Mouse (Mus musculus): ENCODE measurements around the gene Tspan11. TPM values are rescaled to one million over a fixed set of nuclear protein-coding genes. Genes with fewer than 3 reads are reported as not detected.

Gene Tspan11
- total RNA-seq, 2 experiments from 2014 or later, result 6.6 to 11.6 TPM

DNA sequence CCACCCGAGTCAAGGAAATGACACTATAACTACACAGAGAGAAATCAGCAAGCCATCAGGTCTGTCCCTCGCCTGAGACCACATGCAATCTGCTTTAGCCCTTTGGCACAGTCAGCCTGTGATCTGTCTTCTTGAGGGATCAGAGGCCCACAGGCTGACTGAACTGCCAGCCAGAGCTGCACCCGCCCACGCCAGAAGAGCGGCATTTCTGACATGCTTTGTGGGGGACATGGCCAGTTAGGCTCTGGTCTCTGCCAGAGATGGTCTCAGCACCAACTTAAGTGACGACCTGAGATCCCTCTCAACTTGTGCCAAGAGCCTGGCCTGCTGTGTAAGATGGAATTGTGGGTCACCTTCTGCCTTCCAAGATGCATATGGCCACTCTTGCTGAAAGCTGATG, 89.3 kb downstream of the Tspan11 start:
- Histone ChIP-seq H3K27ac (no peak overlapping the region), H3K4me3 (no peak overlapping the region)
- no peak for TF ChIP-seq CTCF (IDR thresholded peaks at IDR 0.05)
- intact Hi-C loops (cut with DNase I), result no loop called here
- DNase-seq (ENCODE audit: extremely low spot score in 1 of 2, low spot score in 2 of 2), result no peak

DNA sequence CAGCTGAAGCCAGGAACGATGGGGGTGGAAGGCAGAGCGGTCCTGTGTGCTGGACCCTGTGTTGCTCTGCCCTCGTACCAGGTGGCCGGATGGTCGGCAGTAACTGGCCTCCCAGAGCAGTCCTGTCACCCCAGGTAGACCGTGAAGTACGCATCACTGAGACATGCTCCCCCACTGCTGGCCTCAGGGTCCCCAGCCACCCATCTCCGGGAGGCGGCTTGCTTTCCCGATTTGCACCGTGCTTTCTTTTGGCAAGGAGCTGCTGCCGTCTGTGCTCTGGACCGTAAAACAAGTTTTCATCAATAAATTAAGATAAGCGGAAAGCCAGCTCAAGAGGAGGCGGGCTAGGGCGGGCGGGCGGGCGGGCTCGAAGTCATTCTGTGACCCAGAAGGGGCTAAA, 91.6 kb downstream of the Tspan11 start:
- TF ChIP-seq CTCF (IDR thresholded peaks at IDR 0.05), result no peak
- no peak for DNase-seq (ENCODE audit: extremely low spot score in 1 of 2, low spot score in 2 of 2)
- H3K27ac ChIP-seq, result no peak overlapping the region
- no peak overlapping the region for H3K4me3 ChIP-seq
- intact Hi-C loops (cut with DNase I), result no loop called here

DNA sequence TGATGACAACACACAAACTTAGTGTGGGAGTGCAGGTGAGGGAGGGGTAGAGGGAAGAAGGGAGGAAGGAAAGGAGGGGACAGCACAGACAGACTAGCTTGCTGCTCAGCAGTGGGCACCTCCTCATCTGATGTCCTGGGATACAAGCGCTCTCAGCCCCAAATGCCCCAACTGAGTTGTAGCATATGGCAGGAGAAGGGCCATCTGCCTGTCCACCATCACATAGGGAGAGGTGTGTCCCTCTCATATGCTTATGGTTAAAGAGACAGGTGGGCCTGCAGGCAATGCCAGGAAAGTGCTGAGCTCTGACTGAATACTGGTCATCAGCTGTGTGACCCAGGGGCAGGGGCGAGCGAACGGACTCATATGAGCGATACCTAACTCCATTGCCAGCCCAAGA, 92.4 kb downstream of the Tspan11 start:
- DNase-seq (ENCODE audit: extremely low spot score in 1 of 2, low spot score in 2 of 2), result no peak
- intact Hi-C loops (cut with DNase I), result no loop called here
- Histone ChIP-seq H3K27ac (no peak overlapping the region), H3K4me3 (no peak overlapping the region)
- TF ChIP-seq CTCF (IDR thresholded peaks at IDR 0.05), result no peak

DNA sequence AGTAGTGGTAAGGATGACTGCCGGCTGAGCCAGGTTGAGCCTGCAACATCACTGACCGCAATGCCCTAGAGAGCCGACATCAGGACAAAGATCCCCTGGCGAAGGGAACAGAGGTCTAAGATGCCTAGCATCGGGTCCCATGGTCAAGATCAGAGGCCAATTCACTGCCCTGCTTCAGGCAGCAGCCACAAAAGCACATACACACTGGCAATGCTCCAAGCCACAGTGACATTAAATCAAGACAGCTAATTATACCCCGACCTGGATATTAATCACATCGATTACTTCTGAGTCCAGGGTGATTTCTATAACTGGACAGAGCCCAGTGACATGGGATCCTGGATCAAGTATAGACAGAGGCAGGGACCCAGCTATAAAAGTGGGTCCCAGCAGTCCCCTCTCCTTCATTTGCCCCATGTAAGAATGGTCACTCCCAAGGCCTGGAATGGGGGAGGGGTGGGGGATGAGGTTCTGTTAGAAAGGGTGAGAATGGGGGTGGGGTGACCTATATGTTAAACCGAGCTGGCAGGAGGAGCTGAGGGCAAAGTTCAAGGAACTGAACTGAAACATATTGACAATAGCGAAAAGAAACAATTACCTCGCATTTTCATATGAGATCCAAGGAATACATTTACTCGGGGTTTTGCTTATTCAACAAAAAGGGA, 93.1 kb downstream of the Tspan11 start:
- Histone ChIP-seq H3K27ac (no peak overlapping the region), H3K4me3 (no peak overlapping the region)
- DNase-seq (ENCODE audit: extremely low spot score in 1 of 2, low spot score in 2 of 2), result no peak
- no peak for TF ChIP-seq CTCF (IDR thresholded peaks at IDR 0.05)
- intact Hi-C loops (cut with DNase I), result no loop called here

DNA sequence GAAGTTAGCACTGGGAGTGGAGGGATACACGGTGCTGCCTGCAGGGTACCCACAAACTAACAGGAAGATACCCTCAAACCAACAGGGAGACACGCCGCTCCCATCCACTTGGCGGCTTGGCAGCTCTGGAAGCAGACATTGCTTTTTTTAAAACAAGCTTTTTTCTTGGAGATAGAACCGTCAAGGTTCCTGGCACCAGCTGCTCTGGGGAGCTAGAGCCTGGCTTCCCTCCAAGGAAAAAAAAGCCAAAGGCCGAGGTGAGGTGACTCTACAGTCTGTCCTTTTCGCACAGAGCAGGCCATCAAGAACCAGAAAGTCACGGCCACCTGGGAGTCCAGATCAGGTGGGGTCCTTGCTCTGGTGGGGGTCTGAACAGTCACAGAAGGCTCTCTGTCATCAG, 93.8 kb downstream of the Tspan11 start:
- no peak; the same call in 1 of the 2 replicates for TF ChIP-seq CTCF (IDR thresholded peaks at IDR 0.05)
- no peak for DNase-seq (ENCODE audit: extremely low spot score in 1 of 2, low spot score in 2 of 2)
- intact Hi-C loops (cut with DNase I), result no loop called here

DNA sequence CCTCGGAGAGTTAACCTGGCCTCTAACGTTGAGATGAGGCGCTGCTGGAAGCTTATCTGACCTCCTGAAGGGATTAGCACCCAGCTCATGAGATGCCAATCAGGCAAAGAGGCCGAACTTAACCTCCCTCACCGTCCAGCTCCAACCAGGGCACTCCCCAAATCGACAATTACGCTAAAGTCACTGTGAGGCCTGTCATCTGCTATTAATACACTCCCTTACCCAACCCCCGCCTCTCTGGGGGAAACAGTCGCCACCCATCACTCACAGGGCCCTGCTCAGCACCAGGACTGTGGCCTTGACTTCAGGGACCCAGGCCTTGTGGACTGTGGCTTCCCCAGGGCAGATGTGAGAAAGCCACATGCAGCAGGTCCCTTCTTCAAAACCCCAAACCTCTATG, 99.0 kb downstream of the Tspan11 start:
- DNase-seq (ENCODE audit: extremely low spot score in 1 of 2, low spot score in 2 of 2), result no peak
- H3K27ac ChIP-seq, result no peak overlapping the region
- H3K4me3 ChIP-seq, result no peak overlapping the region
- TF ChIP-seq CTCF (IDR thresholded peaks at IDR 0.05), result no peak
- intact Hi-C loops (cut with DNase I), result no loop called here

More for the DNA sequence above, 93.8 kb downstream of the Tspan11 start:
- Histone ChIP-seq H3K27ac (0 out of 2 replicates have a peak overlapping the region, but pooled peaks have one; percentile 15), H3K4me3 (no peak overlapping the region)

DNA sequence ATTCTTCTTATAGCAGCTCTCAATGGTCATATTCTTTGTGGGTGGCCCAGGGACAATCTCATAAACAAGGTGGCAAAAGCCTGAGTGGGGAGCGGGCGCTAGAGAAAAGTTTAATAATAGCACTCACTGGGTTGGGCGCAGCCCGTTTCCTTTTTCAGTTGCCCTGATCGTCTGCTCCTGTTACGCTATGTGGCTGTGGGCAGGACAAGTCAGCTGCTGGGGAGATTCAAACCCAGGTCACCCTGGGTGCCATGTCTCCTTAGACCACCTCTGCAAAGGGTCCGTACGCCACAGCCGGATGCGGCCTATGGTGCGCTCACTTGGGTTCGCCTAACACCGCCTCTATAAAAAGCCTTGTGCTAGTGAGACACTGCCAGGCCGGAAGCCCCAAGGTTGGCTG, 100.0 kb downstream of the Tspan11 start:
- Histone ChIP-seq H3K4me3 (no peak overlapping the region), H3K27ac (no peak overlapping the region)
- no peak for DNase-seq (ENCODE audit: extremely low spot score in 1 of 2, low spot score in 2 of 2)
- intact Hi-C loops (cut with DNase I), result no loop called here
- no peak for TF ChIP-seq CTCF (IDR thresholded peaks at IDR 0.05)

DNA sequence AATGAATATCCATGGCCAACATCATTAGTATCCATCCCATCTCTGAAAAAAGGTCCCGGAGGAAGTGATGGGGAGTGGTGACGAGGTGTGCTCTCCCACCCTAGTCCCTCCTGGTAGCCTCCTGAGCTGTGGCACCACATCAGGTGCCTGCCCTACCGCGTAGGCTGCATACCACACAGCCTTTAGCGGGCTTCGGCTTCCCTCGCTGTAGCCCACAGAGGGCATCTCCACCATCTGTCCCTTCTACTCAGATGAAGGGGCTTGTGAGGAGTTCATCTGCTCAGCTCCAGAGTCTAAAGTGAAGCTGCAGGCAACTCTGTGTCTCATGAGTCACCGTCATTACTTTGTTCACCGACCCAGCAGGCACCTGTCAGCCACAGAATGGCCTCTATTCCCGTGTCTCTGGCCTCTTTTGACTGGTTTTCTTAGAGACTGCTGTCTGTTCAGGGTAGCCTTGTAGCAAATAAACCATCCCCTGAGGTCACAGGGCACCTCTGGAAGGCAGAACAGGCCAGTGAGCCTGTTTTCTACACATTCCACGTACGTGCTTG, 101.6 kb downstream of the Tspan11 start:
- no peak overlapping the region for H3K4me3 ChIP-seq
- TF ChIP-seq CTCF (IDR thresholded peaks at IDR 0.05), result no peak
- intact Hi-C loops (cut with DNase I), result no loop called here
- peak overlapping the region; percentile 55; the same call in 1 of the 2 replicates for H3K27ac ChIP-seq
- DNase-seq (ENCODE audit: extremely low spot score in 1 of 2, low spot score in 2 of 2), result no peak

DNA sequence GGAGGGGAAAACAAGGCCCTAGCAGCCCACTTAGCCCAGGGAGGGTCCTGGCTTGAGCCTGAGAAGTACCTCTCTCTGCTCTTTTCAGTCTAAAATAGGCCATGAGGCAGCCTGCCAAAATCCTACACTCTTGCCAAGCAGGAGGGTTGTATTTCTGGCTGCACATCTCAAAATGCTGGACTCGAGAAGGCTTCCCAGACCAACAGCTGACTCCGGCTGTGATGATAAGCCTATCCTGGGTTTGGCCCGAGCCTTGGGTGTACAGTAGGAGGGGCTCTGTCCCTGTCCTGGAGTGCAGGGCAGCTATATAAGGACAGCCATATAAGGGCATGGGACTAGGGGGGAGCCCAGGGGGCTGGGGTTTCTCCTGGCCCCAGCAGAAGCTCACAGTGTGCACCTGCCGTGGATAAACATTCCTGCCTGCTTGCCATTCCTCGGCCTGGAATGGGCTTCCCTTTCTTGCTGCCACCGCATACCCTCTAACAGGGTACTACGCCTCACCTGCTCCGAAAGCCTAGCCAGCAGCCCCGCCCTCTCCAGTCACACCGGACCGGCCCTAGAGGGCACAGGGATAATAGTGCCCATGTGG, 102.3 kb downstream of the Tspan11 start:
- intact Hi-C loops (cut with DNase I), result no loop called here
- Histone ChIP-seq H3K27ac (peak overlapping the region; percentile 68; the same call in 1 of the 2 replicates), H3K4me3 (no peak overlapping the region)
- DNase-seq (ENCODE audit: extremely low spot score in 1 of 2, low spot score in 2 of 2), result peak; percentile 65 to 77
- no peak for TF ChIP-seq CTCF (IDR thresholded peaks at IDR 0.05)

DNA sequence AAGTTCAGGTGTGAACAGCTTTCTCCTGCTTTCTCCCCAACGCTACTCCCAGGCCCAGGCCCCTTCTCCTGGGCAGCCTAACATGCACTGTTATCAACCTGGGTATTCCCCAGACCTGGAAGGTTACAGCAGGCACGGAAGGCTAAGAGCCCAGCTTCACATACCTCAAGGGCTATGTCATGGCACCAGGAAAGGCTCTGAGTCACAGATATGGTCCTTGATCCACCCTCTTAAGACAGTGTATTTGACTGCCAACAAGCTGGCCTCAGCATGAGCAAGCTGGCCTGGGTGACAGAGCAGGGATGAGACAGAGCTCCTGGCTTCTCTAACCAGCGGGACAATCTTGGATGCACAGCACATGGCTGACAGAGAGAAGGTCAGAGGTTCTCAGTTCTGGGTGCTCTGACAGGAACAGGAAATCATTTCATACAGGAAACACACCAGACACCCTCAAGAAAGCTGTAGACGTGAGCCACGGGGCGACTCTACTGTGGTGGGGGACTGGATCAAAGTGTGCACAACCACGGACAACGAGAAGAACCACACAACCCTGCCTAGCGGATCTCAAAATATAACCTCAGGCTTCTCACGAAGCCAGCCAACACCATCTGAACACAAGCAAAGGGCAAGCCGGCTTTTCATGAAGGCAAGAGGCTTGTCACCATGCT, 104.3 kb downstream of the Tspan11 start:
- Histone ChIP-seq H3K4me3 (no peak overlapping the region), H3K27ac (no peak overlapping the region)
- DNase-seq (ENCODE audit: extremely low spot score in 1 of 2, low spot score in 2 of 2), result no peak
- TF ChIP-seq CTCF (IDR thresholded peaks at IDR 0.05), result no peak
- intact Hi-C loops (cut with DNase I), result no loop called here

DNA sequence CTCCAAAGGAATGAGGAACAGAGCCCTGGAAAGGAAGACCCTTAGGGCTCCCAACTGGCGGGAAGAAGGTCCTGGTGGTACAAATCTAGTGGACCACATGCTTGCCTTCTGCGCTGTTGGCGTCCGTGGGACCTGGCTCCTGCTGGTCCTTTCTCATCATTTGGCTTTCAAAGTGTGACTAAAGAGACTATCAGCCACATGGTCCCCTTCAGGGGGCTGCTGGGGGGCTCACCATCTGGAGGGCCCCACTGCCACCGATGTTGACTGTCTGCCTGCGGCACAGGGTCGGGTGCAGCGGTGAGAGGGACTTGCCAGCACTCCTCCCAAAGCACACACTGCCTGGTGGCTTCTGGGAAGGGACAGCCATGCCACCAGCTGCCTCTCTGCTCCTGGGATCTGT, 105.6 kb downstream of the Tspan11 start:
- intact Hi-C loops (cut with DNase I), result no loop called here
- Histone ChIP-seq H3K4me3 (no peak overlapping the region), H3K27ac (no peak overlapping the region)
- DNase-seq (ENCODE audit: extremely low spot score in 1 of 2, low spot score in 2 of 2), result no peak
- no peak for TF ChIP-seq CTCF (IDR thresholded peaks at IDR 0.05)

DNA sequence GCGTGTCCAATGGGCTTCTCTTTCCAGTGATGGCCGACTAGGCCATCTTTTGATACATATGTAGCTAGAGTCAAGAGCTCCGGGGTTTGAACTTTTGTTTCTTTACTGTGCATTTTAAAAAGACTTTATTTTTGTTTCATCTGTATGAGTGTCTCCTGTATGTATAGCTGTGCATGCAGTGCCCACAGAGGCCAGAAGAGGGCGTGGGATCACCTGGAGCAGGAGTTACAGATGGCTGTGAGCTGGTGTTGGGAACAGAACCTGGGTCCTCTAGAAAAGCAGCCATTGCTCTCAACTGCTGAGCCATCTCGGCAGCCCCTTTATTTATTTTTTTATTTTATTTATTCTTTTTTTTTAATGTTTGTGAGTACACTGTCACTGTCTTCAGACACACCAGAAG, 109.5 kb downstream of the Tspan11 start:
- no peak for DNase-seq (ENCODE audit: extremely low spot score in 1 of 2, low spot score in 2 of 2)
- intact Hi-C loops (cut with DNase I), result no loop called here
- Histone ChIP-seq H3K4me3 (no peak overlapping the region), H3K27ac (no peak overlapping the region)
- peak; percentile 23 for TF ChIP-seq CTCF (IDR thresholded peaks at IDR 0.05)
